Mouse (Mus musculus) C2C12 (cell line): ENCODE data around the gene Gm30083.

Experiments used
- CEBPB ChIP-seq: IDR thresholded peaks from one replicate; pipeline ENCODE4 v1.6.1; 2011; ENCODE audit warnings: low read depth, mild to moderate bottlenecking, control low read depth, moderate library complexity
- CTCF ChIP-seq: IDR thresholded peaks from one replicate; pipeline ENCODE4 v1.5.1; 2011; ENCODE audit not compliant: control insufficient read depth, insufficient read depth, insufficient read length
- FOSL1 ChIP-seq: IDR thresholded peaks from one replicate; pipeline ENCODE4 v1.8.0; 2011; ENCODE audit warnings: mild to moderate bottlenecking, low read length; ENCODE audit not compliant: poor library complexity, insufficient read depth, severe bottlenecking
- MAX ChIP-seq: IDR thresholded peaks from one replicate; pipeline ENCODE4 v1.6.1; 2011; ENCODE audit warnings: mild to moderate bottlenecking, control low read depth
- MYOD1 ChIP-seq: IDR thresholded peaks from one replicate; pipeline ENCODE4 v1.6.1; 2011; ENCODE audit warnings: low read depth; ENCODE audit not compliant: control insufficient read depth, insufficient read length
- MYOG ChIP-seq: IDR thresholded peaks from one replicate; pipeline ENCODE4 v1.6.1; 2011; ENCODE audit not compliant: control insufficient read depth, insufficient read length; ENCODE audit errors: extremely low read depth
- USF1 ChIP-seq: IDR thresholded peaks from one replicate; pipeline ENCODE4 v1.6.1; 2011; ENCODE audit warnings: low read depth, mild to moderate bottlenecking, control low read depth, moderate library complexity

GRCm38 (mm10) chr14:33978604-33979059 lies 36.4 kb downstream of the Gm30083 start, which contains the start of gene Zfp488:
- TF ChIP-seq CTCF (no peak), MAX (no peak), USF1 (no peak), MYOG (no peak), CEBPB (no peak), MYOD1 (no peak), FOSL1 (no peak)
